ENCODE assay signal across 9 mouse cellular contexts in the genomic region with DNA sequence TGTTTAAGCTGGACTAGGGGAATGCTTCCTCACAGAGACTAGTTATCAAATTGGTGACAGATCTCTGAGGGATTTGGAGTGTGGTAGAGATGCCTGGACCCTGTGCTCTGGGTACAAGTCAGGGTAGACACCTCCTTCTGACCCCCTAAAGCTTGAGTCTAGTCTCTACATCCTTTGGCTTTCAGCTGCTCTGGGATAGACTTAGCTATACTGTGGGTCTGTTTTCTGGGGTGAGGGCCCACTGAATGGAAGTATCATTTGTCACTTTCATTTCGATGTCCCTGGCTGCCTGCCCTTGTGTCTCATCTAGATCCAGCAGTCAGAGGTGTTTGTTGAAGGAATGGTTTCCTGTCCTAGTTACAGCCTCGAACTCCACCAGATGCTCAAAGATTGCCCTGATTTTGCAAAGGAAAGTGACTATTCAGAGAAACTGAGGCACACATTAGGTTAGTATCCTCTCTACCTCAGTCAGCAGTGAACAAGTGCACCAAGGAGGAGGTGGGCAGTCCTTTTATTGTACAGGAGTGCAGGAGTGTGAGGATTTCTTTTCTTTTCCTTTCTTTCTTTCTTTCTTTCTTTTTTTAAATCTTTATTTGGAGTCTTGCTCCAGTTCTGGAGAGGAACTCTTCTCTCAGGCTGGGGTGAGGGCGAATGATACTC. TPM values are rescaled to one million over a fixed set of nuclear protein-coding genes. Genes with fewer than 3 reads are reported as not detected.
DNase-seq lines count a peak whose midpoint lies in the region; ATAC-seq and TF ChIP-seq lines count a peak whose summit lies in the region.
"Had no signal": no experiment of that assay in that cellular context is flagged by ENCODE, and none has a peak within 500 bp of the region (broad histone marks: within the 10 kb centered on the region; RNA-seq: fewer than 3 reads in every experiment).

No protein-coding gene starts in this region.

- no peak for TF ChIP-seq CTCF in left cerebral cortex, adult 2 months (IDR thresholded peaks at IDR 0.05)

- H3K4me1 ChIP-seq in forebrain, embryonic 10.5 days, result peaks cover 14% of the 10 kb centered on the region
- peaks cover 8% of the 10 kb centered on the region for H3K4me1 ChIP-seq in hindbrain, embryonic 13.5 days (replicated peaks)
- no peaks in the 10 kb centered on the region for H3K4me1 ChIP-seq in midbrain, embryonic 16.5 days (ENCODE audit: control insufficient read depth, insufficient read depth, low read length)

- peak overlapping the region; percentile 58; the same call in 1 of the 2 replicates for H3K27ac ChIP-seq in left cerebral cortex, adult 2 months
- H3K27ac ChIP-seq in forebrain, embryonic 10.5 days, result no peak overlapping the region
- peak overlapping the region; percentile 53; the same call in 1 of the 2 replicates for H3K27ac ChIP-seq in hindbrain, embryonic 13.5 days
- no peak overlapping the region for H3K27ac ChIP-seq in midbrain, embryonic 16.5 days (ENCODE audit: low read length)

- peak overlapping the region; percentile 50 for H3K4me3 ChIP-seq in left cerebral cortex, adult 2 months
- peak overlapping the region; percentile 48 for H3K4me3 ChIP-seq in forebrain, embryonic 10.5 days
- H3K4me3 ChIP-seq in hindbrain, embryonic 13.5 days, result peak overlapping the region; percentile 48
- H3K4me3 ChIP-seq in midbrain, embryonic 16.5 days (ENCODE audit: low read depth, low read length), result peak overlapping the region; percentile 51

- ATAC-seq in hindbrain, embryonic 13.5 days (ENCODE audit: low FRiP score), result peak; percentile 34; the same call in 1 of the 2 replicates
- ATAC-seq in midbrain, embryonic 16.5 days, result peak; percentile 14; the same call in 1 of the 2 replicates
- ATAC-seq in granulocyte monocyte progenitor cell, adult 5-6 weeks (replicated peaks; ENCODE audit: poor library complexity, severe bottlenecking), result no peak

- intact Hi-C loops in left cerebral cortex, adult 2 months (cut with DNase I), result loop anchor here (5.0 kb wide), 1 partner anchor 105 kb away; no protein-coding TSS in a partner anchor
- intact Hi-C loops in left cerebral cortex, postnatal 14 days (cut with DNase I), result no loop called here

- 0 out of 2 replicates have a peak overlapping the region, but pooled peaks have one; percentile 15 for H3K9ac ChIP-seq in hindbrain, embryonic 13.5 days
- H3K9ac ChIP-seq in midbrain, embryonic 16.5 days (ENCODE audit: low read depth, low read length), result peak overlapping the region; percentile 64; the same call in 1 of the 2 replicates

- no peaks in the 10 kb centered on the region for H3K36me3 ChIP-seq in forebrain, embryonic 10.5 days (replicated peaks)
- no peaks in the 10 kb centered on the region for H3K36me3 ChIP-seq in hindbrain, embryonic 13.5 days
- no peaks in the 10 kb centered on the region for H3K36me3 ChIP-seq in midbrain, embryonic 16.5 days (ENCODE audit: control insufficient read depth, insufficient read depth, low read length)

- no peaks in the 10 kb centered on the region for H3K9me3 ChIP-seq in forebrain, embryonic 10.5 days
- H3K9me3 ChIP-seq in hindbrain, embryonic 13.5 days, result no peaks in the 10 kb centered on the region
- H3K9me3 ChIP-seq in midbrain, embryonic 16.5 days (replicated peaks; ENCODE audit: control insufficient read depth, low read length, poor library complexity, severe bottlenecking), result no peaks in the 10 kb centered on the region

- DNase-seq in left cerebral cortex, adult 2 months (ENCODE audit: extremely low spot score in 1 of 2, low spot score in 2 of 2), result no peak
- DNase-seq in left cerebral cortex, postnatal 14 days (ENCODE audit: low spot score in 2 of 2), result no peak
- DNase-seq in forebrain, embryonic 10.5 days (ENCODE audit: extremely low spot score, low spot score), result no peak
- DNase-seq in cerebellum, postnatal 10 days, result no peak
- no peak for DNase-seq in adrenal gland, postnatal 14 days

- H3K4me2 ChIP-seq in hindbrain, embryonic 13.5 days, result peak overlapping the region; percentile 55
- peak overlapping the region; percentile 71 for H3K4me2 ChIP-seq in midbrain, embryonic 16.5 days (ENCODE audit: low read length)

- H3K27me3 ChIP-seq in forebrain, embryonic 10.5 days (ENCODE audit: poor library complexity, severe bottlenecking), result peaks cover 13% of the 10 kb centered on the region; the same call in 1 of the 2 replicates
- H3K27me3 ChIP-seq in hindbrain, embryonic 13.5 days, result no peaks in the 10 kb centered on the region
- no peaks in the 10 kb centered on the region for H3K27me3 ChIP-seq in midbrain, embryonic 16.5 days (ENCODE audit: control insufficient read depth, insufficient read depth, low read depth, low read length)

- 52% methylated on average over 3 of the region's 3 CpGs for WGBS in forebrain, embryonic 10.5 days
- WGBS in hindbrain, embryonic 13.5 days, result 39% methylated on average over 3 of the region's 3 CpGs
- 47% methylated on average over 3 of the region's 3 CpGs for WGBS in midbrain, embryonic 16.5 days

RNA-seq across cellular contexts. Expression of a gene that starts 0.5 kb away (rescaled TPM):
- 100 to 1,000 TPM; 250 to 274 TPM for total RNA-seq in left cerebral cortex, adult 2 months (2021)
- 100 to 1,000 TPM; 202 to 209 TPM for total RNA-seq in left cerebral cortex, postnatal 14 days (2021)
- 6.4 and 6.9 TPM in 2 replicates for polyA plus RNA-seq in forebrain, embryonic 10.5 days (2016; fragmentation: Nextera tagmentation; extraction: Ambion mirVana)
- 84.3 and 92.1 TPM in 2 replicates for polyA plus RNA-seq in hindbrain, embryonic 13.5 days (2015; fragmentation: Nextera tagmentation; extraction: Ambion mirVana)
- polyA plus RNA-seq in midbrain, embryonic 16.5 days (2015; fragmentation: Nextera tagmentation; extraction: Ambion mirVana), result 80.9 and 87.0 TPM in 2 replicates
- total RNA-seq in granulocyte monocyte progenitor cell, adult 5-6 weeks (2014; fragmentation: Nextera tagmentation), result not detected in 2 replicates
- total RNA-seq in granulocyte monocyte progenitor cell, adult 5-6 weeks (2017), result not detected in 2 replicates
- 0.33 and 1.0 TPM in 2 replicates for total RNA-seq in adrenal gland, postnatal 14 days (2021)
- total RNA-seq: hematopoietic stem cell, adult 5-6 weeks had no signal

Comparison
In these comparisons a context has a peak if more than half of its experiments do, and no peak if none do; other contexts are left out.
1. H3K27ac ChIP-seq: peak in left cerebral cortex, adult 2 months (single experiment) and hindbrain, embryonic 13.5 days (single experiment); none in forebrain, embryonic 10.5 days (single experiment) and midbrain, embryonic 16.5 days (single experiment).
2. RNA of a gene that starts 0.5 kb away (total RNA-seq): 250 to 274 TPM in left cerebral cortex, adult 2 months and 202 to 209 TPM in left cerebral cortex, postnatal 14 days; 0.33 to 1.0 TPM in adrenal gland, postnatal 14 days and not detected in granulocyte monocyte progenitor cell, adult 5-6 weeks; every median in the first group is over 100 times any median in the second.
3. Peak in every context shown above with its lines, with median percentiles within 50 percentile points of each other: H3K4me3 ChIP-seq.